Mouse (Mus musculus) frontal cortex, adult 2 months (tissue): ENCODE results near the gene Jkamp. TPM values are rescaled to one million over a fixed set of nuclear protein-coding genes. Genes with fewer than 3 reads are reported as not detected.
"Not testable (repeated sequence)": the region's sequence is repeated elsewhere in the genome, so short reads cannot be mapped to it uniquely, and the experiment has no call there.

ENCODE experiments used
- DNase-seq, 2 experiments: peaks; one replicate each; pipeline ENCODE4 v3.0.0; 2022; ENCODE audit warnings: low spot score in 1 of 2; ENCODE audit errors: extremely low spot score in 1 of 2
- polyA plus RNA-seq: library from polyadenylated mRNA; depleted of rRNA; stranded (reverse); fragments of >200 nt; gene quantifications from 2 replicates; pipeline ENCODE4 v1.2.3, GENCODE M21; 2012; rRNA removed

Gene Jkamp
- polyA plus RNA-seq, result 73.2 and 78.9 TPM in 2 replicates

GRCm38 (mm10) chr12:72085329-72086165 lies at the start of gene Jkamp, which contains the start of gene L3hypdh:
Jkamp (plus strand) TSS chr12:72085589.
L3hypdh (minus strand) TSS chr12:72085439.
- peak; percentile 99 for DNase-seq

- DNase-seq, result no peak
Measured at GRCm38 (mm10) chr12:72036097-72036661, 49.2 kb upstream of the Jkamp start.

- DNase-seq, result no peak
Measured at GRCm38 (mm10) chr12:72037049-72037448, 48.3 kb upstream of the Jkamp start.

GRCm38 (mm10) chr12:72038866-72039265 lies 46.5 kb upstream of the Jkamp start:
- DNase-seq, result no peak

DNA sequence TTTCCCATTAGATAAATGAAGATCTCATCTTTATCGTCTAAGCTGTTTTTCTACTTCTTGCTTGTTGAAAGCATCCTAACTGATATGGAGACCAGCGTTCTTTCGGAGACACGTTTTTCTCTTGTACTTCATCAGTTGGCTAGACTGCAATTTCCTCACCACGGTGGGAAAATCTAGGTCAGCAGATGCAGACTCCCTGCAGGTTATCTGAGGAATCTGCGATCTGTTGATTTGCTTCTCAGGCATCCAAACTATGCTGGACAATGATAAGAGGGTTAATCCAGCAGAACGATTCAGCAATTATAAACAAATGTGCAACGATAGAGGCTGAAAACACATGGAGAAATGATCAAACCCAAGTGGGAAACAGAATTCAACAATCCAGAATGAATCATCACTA lies 45.9 kb upstream of the Jkamp start:
- no peak for DNase-seq

DNA sequence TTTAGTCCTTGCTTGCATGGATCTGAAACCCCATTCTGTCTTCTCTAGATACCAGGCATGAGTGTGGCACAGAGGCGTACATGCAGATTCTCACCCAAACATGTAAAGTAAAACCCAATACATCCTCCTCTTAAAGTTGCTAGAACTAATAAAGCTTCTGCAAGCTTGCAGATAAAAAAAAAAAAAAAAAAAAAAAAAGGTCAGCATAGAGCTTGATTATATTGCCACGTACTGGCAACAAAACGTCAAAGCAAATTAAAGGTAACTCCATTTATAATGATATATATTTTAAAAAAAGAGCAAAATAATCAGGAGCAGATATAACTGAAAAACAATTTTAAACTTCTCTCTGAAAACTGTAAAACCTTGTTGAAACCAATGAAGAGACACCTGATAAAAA lies 44.2 kb upstream of the Jkamp start:
- no peak for DNase-seq

DNA sequence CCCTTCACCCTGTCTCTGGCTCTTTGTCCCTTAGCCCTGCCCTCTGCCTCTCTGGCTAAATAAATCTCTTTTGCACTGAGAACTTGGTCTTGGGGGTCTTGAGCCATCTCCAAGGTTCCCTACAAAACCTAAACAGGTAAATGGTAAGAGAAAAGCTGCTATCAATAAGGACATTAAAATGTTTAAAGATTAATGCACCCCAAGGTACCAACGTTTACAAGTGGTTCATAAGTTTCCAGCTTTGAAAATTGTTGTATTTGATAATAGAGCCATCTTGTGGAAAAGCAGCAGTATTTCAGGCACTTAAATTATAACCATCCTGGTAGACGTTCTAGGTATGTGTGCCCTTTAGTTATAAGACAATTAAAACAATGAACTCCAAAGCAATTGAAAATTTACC lies 37.9 kb upstream of the Jkamp start:
- DNase-seq, result peak in 1 of 2 experiments; percentile 19

DNA sequence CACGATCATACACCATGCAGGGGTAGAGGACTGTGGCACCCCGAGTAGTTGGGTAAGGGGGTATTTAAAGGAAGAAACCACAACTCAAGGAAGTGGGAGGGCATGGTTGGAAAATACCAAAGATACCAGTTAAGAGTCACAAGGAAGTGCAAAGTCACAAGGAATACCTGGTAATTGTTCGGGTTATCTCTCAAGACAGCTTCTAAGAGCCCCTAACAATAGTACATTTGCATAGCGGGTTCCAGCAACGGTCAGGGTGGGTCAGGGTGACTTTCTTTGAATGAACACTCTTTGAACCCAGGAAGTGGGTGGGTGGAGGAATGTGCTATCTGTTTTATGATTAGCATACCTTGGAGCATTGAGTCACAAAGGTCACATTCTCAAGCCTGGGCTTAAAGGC lies 35.2 kb upstream of the Jkamp start:
- DNase-seq, result not testable (repeated sequence)

DNA sequence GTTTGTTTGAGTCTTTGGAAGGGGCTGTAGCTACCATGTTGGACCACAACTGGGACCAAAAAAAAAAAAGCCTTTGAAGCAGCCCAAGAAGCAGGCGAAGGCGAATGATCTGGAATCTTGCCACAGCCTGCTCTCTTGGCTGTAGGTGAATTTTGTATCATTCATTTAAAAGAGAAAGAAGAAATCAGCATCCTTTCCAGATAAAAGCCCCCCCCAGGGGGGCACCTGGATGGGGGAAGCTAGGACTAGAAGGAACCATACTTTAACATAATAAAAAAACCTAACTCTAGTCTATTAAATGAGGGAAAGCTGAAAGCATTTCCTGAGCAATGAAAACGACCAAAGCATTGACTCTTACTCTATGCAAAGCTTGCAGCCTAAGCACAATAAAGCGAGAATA lies 34.6 kb upstream of the Jkamp start:
- no peak for DNase-seq

GRCm38 (mm10) chr12:72052571-72052970 lies 32.8 kb upstream of the Jkamp start:
- DNase-seq, result no peak

DNA sequence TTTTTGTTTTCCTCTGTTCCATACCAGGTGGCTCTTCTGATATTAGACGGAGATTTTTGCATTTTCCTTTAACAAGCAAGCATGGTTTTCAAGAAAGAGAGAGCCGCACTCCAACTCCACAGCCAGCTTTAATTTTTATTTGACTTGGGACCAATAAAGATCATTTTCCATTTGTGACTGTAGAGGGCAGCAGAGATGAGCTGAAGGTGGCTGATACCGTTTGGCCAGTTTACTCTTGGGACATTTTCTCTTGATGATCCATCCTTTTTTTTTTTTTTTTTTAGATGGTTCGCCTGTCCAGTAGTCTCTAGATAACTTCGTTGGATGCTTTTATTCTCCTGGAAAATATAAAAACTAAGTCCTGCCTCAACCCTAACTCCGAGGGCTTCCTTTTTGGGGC lies 32.1 kb upstream of the Jkamp start:
- peak in 1 of 2 experiments; percentile 67 for DNase-seq

DNA sequence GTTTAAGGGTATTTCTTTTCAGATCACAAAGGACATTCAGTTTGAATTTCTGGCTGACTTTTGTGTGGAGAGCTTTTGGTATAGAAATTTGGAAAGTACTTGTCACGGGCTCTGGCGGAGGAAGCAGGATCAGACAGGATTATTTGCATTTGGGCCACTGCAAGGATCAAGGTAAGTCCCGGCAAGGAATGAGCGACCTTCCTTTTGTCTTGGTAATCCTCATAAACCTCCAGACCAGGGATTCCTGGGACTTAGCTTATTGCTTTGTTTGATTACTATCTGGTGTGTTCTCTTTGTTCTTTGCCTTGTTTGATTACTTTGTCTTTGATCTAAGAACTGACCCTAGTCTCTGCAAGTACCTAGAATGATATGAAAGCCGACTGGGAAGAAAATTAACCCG lies 31.5 kb upstream of the Jkamp start:
- no peak for DNase-seq

- no peak for DNase-seq
Measured at GRCm38 (mm10) chr12:72057780-72058179, 27.6 kb upstream of the Jkamp start.

- peak in 1 of 2 experiments; percentile 7 for DNase-seq
Measured at GRCm38 (mm10) chr12:72069626-72070326, 15.6 kb upstream of the Jkamp start.

GRCm38 (mm10) chr12:72070327-72071269 lies 14.8 kb upstream of the Jkamp start, which contains the start of gene Gpr135:
Gpr135 (minus strand) TSS chr12:72071125.
- DNase-seq, result peak; percentile 72 to 90

- no peak for DNase-seq
Measured at GRCm38 (mm10) chr12:72078248-72078647, 7.1 kb upstream of the Jkamp start.

DNA sequence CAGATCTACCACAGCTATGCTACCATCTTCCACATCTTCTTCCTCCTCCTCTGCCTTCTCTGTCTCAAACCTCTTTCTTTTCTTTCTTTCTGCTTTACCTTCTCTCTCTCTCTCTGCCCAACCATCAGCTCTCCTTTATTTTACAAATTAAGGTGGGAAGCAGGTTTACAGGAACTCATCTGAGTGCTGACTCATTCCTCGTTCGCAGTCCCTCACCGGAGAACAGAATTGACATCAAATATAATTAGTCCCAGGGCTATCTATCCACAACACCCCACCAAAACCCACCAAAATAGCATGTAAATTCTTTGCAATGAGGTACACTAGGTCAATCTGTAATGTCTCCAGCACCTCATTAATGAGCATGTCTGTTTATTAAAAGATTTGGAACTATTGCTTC lies 3.4 kb upstream of the Jkamp start:
- no peak for DNase-seq

DNA sequence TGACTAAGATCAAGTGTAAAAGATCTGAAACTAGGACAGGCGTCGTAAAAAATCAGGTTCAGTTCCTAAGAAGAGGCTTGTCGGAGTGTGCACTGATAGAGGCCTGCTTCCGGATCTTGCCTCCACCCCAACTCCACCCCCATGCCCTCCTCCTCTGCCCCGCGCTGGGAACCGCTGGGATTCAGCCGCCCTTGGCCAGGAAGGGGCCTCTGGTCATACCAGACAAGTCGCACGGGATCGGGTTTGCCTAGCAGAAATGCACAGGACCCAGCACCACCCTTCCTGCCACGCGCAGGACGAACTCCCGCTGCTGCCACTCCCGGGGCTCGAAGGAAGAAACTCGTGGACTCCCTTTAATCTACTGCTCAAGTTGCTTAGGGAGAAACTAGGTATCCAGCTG lies 3.0 kb upstream of the Jkamp start:
- no peak for DNase-seq

DNA sequence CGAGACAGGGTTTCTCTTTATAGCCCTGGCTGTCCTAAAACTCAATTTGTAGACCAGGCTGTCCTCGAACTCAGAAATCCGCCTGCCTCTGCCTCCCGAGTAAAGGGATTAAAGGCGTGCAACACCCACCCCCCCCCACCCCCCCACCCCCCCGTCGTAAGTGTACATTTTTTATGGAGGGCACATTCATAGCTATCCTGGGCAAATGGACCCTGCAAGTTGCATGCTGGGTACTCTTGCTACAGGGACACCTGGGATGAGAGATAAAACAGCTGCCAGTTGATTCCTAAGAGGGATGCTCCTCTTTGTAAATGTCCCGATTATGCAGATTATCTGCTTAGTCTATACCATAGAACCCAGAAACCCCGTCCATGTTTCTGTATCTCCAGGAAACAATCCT lies 2.1 kb upstream of the Jkamp start:
- no peak for DNase-seq
